Mouse (Mus musculus): ENCODE results near the gene Sorcs3. TPM values are rescaled to one million over a fixed set of nuclear protein-coding genes. Genes with fewer than 3 reads are reported as not detected.

Gene Sorcs3
- polyA plus RNA-seq, 1 experiment from 2014 or later, result 4.9 TPM

GRCm38 (mm10) chr19:48834342-48834741 is 628.5 kb downstream of the Sorcs3 start:
- H3K36me3 ChIP-seq, result no peaks in the 10 kb centered on the region
- H3K4me2 ChIP-seq (replicated peaks), result no peak overlapping the region
- no peaks in the 10 kb centered on the region for H3K27me3 ChIP-seq
- H3K27ac ChIP-seq, result no peak overlapping the region
- H3K9ac ChIP-seq, result no peak overlapping the region
- ATAC-seq (ENCODE audit: low FRiP score, low read depth), result no peak; the same call in 1 of the 2 replicates
- 37% methylated on average over 3 of the region's 3 CpGs for WGBS
- H3K9me3 ChIP-seq, result no peaks in the 10 kb centered on the region
- H3K4me3 ChIP-seq, result no peak overlapping the region
- peaks cover 17% of the 10 kb centered on the region for H3K4me1 ChIP-seq

- Histone ChIP-seq H3K4me2 (replicated peaks) (no peak overlapping the region), H3K27me3 (no peaks in the 10 kb centered on the region), H3K4me3 (no peak overlapping the region), H3K9me3 (no peaks in the 10 kb centered on the region), H3K4me1 (peaks cover 19% of the 10 kb centered on the region), H3K36me3 (no peaks in the 10 kb centered on the region), H3K27ac (no peak overlapping the region), H3K9ac (no peak overlapping the region)
- WGBS, result 35% methylated on average over 4 of the region's 4 CpGs
- ATAC-seq (ENCODE audit: low FRiP score, low read depth), result peak; percentile 32; the same call in 1 of the 2 replicates
These were observed 633.6 kb downstream of the Sorcs3 start for GRCm38 (mm10) chr19:48839418-48839817.

- Histone ChIP-seq H3K9ac (no peak overlapping the region), H3K4me1 (0 out of 2 replicates have a peak, but pooled peaks cover 9% of the 10 kb centered on the region), H3K27ac (no peak overlapping the region), H3K27me3 (no peaks in the 10 kb centered on the region), H3K4me2 (replicated peaks) (no peak overlapping the region), H3K9me3 (no peaks in the 10 kb centered on the region), H3K4me3 (no peak overlapping the region), H3K36me3 (no peaks in the 10 kb centered on the region)
- ATAC-seq (ENCODE audit: low FRiP score, low read depth), result no peak
- 36% methylated on average over 3 of the region's 3 CpGs for WGBS
These were observed 641.9 kb downstream of the Sorcs3 start for GRCm38 (mm10) chr19:48847700-48848099.

- no peaks in the 10 kb centered on the region for H3K9me3 ChIP-seq
- no peak for ATAC-seq (ENCODE audit: low FRiP score, low read depth)
- H3K27me3 ChIP-seq, result no peaks in the 10 kb centered on the region
- no peak overlapping the region for H3K4me2 ChIP-seq (replicated peaks)
- H3K27ac ChIP-seq, result no peak overlapping the region
- H3K4me1 ChIP-seq, result 0 out of 2 replicates have a peak, but pooled peaks cover 9% of the 10 kb centered on the region
- H3K9ac ChIP-seq, result no peak overlapping the region
- H3K4me3 ChIP-seq, result no peak overlapping the region
- WGBS, result 80% methylated on average over 1 of the region's 1 CpGs
- H3K36me3 ChIP-seq, result no peaks in the 10 kb centered on the region
These were observed 644.6 kb downstream of the Sorcs3 start for GRCm38 (mm10) chr19:48850466-48850865.
